Mouse (Mus musculus): ENCODE results near the gene Grwd1.

DNA sequence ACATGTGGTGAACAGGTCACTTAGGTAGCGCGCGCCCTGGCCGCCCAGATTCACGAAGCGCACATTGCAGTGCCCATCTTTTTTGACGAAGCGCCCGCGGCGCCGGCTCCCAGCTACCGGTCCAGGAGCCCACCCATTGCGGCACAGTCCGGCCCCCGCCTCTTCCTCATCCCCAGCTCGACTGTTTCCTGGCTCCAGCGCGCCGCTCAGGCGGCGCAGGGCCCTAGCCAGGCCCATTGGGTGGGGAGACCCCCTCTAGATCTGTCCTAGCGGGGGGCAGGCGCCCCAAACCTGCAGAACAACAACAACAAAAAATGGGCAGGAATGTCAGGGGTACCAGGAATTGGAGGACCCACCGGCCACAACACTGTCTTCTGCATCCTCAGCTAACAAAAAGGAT, 10.9 kb downstream of the Grwd1 start:
- TF ChIP-seq GATA1 (IDR thresholded peaks at IDR 0.05; ENCODE audit: borderline replicate concordance, low read length), result no peak
- no peak for TF ChIP-seq CTCF (IDR thresholded peaks at IDR 0.05; ENCODE audit: low read depth, low read length)
- no peak for TF ChIP-seq TAL1 (conservative IDR thresholded peaks at IDR 0.05; ENCODE audit: low read depth, low read length)
- no peak for TF ChIP-seq POLR2AphosphoS5 (IDR thresholded peaks at IDR 0.05; ENCODE audit: insufficient replicate concordance, low read depth, low read length)

All from G1E (cell line).